8 mouse cellular contexts compared by ENCODE assay signal in genomic region chr4:120731030-120731644, GRCm38 (mm10). TPM values are rescaled to one million over a fixed set of nuclear protein-coding genes. Genes with fewer than 3 reads are reported as not detected.
A peak's percentile ranks its signal among the peaks of the same experiment; 100 is the strongest.
DNase-seq lines count a peak whose midpoint lies in the region; ATAC-seq and TF ChIP-seq lines count a peak whose summit lies in the region.

No protein-coding gene starts in this region.

- no peak overlapping the region for H3K27ac ChIP-seq in kidney, adult 2 months (ENCODE audit: insufficient read depth, low read depth, low read length)
- no peak overlapping the region for H3K27ac ChIP-seq in lung, postnatal 0 days (ENCODE audit: low read length)

- TF ChIP-seq POLR2A in kidney, adult 2 months (IDR thresholded peaks at IDR 0.05; ENCODE audit: low read depth, low read length), result no peak

- TF ChIP-seq CTCF in kidney, adult 2 months (conservative IDR thresholded peaks at IDR 0.05; ENCODE audit: insufficient read depth, insufficient read length, low read depth, low read length), result no peak
- no peak for TF ChIP-seq CTCF in lung, postnatal 0 days (IDR thresholded peaks at IDR 0.05)

- H3K4me2 ChIP-seq in lung, postnatal 0 days (replicated peaks; ENCODE audit: low read depth, low read length), result peak overlapping the region; percentile 94

- no peak for TF ChIP-seq EP300 in lung, postnatal 0 days (IDR thresholded peaks at IDR 0.05)

- 1% methylated on average over 40 of the region's 40 CpGs for WGBS in kidney, adult 2 months
- 2% methylated on average over 40 of the region's 40 CpGs for WGBS in lung, postnatal 0 days

- peak overlapping the region; percentile 61 for H3K4me3 ChIP-seq in kidney, adult 2 months (ENCODE audit: insufficient read depth, low read depth, low read length)
- peak overlapping the region; percentile 45 for H3K4me3 ChIP-seq in lung, postnatal 0 days (ENCODE audit: low read depth, low read length)

- H3K27me3 ChIP-seq in kidney, adult 2 months (replicated peaks; ENCODE audit: control insufficient read depth, insufficient read depth, low read length), result no peaks in the 10 kb centered on the region
- peaks cover 7% of the 10 kb centered on the region; the same call in 1 of the 2 replicates for H3K27me3 ChIP-seq in lung, postnatal 0 days (replicated peaks; ENCODE audit: insufficient read depth, low read length)

- peak; percentile 85 for ATAC-seq in lung, postnatal 0 days

- no peaks in the 10 kb centered on the region for H3K36me3 ChIP-seq in kidney, adult 2 months (ENCODE audit: control insufficient read depth, insufficient read depth, low read length)
- no peaks in the 10 kb centered on the region for H3K36me3 ChIP-seq in lung, postnatal 0 days (ENCODE audit: insufficient read depth, low read length)

- DNase-seq in B cell, adult 2 months, result peak; percentile 67 to 68
- DNase-seq in adrenal gland, adult (ENCODE audit: inconsistent age in 2 of 2, low spot score in 1 of 2), result peak; percentile 75 to 95
- peak; percentile 62 for DNase-seq in embryo, embryonic 11.5 days (ENCODE audit: low read depth, low spot score)
- DNase-seq in heart, adult 8-10 months (ENCODE audit: low spot score), result peak; percentile 35
- peak; percentile 74 for DNase-seq in kidney, adult 2 months
- peak; percentile 71 for DNase-seq in lung, postnatal 0 days (ENCODE audit: low spot score)
- DNase-seq in retina, adult 2 months (ENCODE audit: low read depth, low spot score), result peak; percentile 25
- DNase-seq in urinary bladder, postnatal 4 days (ENCODE audit: low spot score in 2 of 2), result peak; percentile 41 to 78

- peaks cover 5% of the 10 kb centered on the region; the same call in 1 of the 2 replicates for H3K4me1 ChIP-seq in kidney, adult 2 months (ENCODE audit: control insufficient read depth, insufficient read depth, low read length)
- peaks cover 11% of the 10 kb centered on the region; the same call in 1 of the 2 replicates for H3K4me1 ChIP-seq in lung, postnatal 0 days (ENCODE audit: insufficient read depth, low read depth, low read length)

- peak overlapping the region; percentile 36 for H3K9ac ChIP-seq in lung, postnatal 0 days (replicated peaks; ENCODE audit: low read depth)

- no peaks in the 10 kb centered on the region for H3K9me3 ChIP-seq in lung, postnatal 0 days (ENCODE audit: low read length)

RNA-seq across cellular contexts. Expression of gene Kcnq4, which starts 17.3 kb away (rescaled TPM):
- total RNA-seq in heart, adult 8-10 months (2022), result 1 to 10 TPM; 1.6 to 2.4 (median 2.2) TPM
- polyA plus RNA-seq in kidney, adult 2 months (2012; rRNA removed), result 0.86 and 1.0 TPM in 2 replicates
- polyA plus RNA-seq in lung, postnatal 0 days (2015; fragmentation: Nextera tagmentation; extraction: Ambion mirVana), result 3.1 and 3.9 TPM in 2 replicates

Comparison
In these comparisons a context has a peak if more than half of its experiments do, and no peak if none do; other contexts are left out.
1. DNase-seq: peak in every context shown above with its lines; median percentile 85 in adrenal gland, adult; 74 in kidney, adult 2 months; 71 in lung, postnatal 0 days; 68 in B cell, adult 2 months; 62 in embryo, embryonic 11.5 days; 60 in urinary bladder, postnatal 4 days; 35 in heart, adult 8-10 months; 25 in retina, adult 2 months.